Mouse (Mus musculus) NIH3T3 (cell line): ENCODE data around the gene Draxin.
A peak's percentile ranks its signal among the peaks of the same experiment; 100 is the strongest.

Source experiments
- DNase-seq: peaks from one replicate; pipeline ENCODE4 v3.0.0-alpha.2; 2012; ENCODE audit warnings: low read depth

Gene Draxin

GRCm38 (mm10) chr4:148114758-148115391, 15.6 kb downstream of the Draxin start:
- peak; percentile 94 for DNase-seq

- DNase-seq = no peak
Observed at GRCm38 (mm10) chr4:148112519-148112918, 18.0 kb downstream of the Draxin start.

GRCm38 (mm10) chr4:148109215-148109614, 21.3 kb downstream of the Draxin start:
- no peak for DNase-seq

- no peak for DNase-seq
Observed at GRCm38 (mm10) chr4:148108565-148109100, 21.9 kb downstream of the Draxin start.

- DNase-seq = peak; percentile 57
Observed at GRCm38 (mm10) chr4:148107621-148108291, 22.7 kb downstream of the Draxin start.

GRCm38 (mm10) chr4:148104146-148104545, 26.4 kb downstream of the Draxin start:
- no peak for DNase-seq

GRCm38 (mm10) chr4:148101801-148102527, 28.5 kb downstream of the Draxin start:
- no peak for DNase-seq

- no peak for DNase-seq
Observed at GRCm38 (mm10) chr4:148098666-148099065, 31.8 kb downstream of the Draxin start.

- DNase-seq = no peak
Observed at GRCm38 (mm10) chr4:148097936-148098335, 32.6 kb downstream of the Draxin start.

- DNase-seq = no peak
Observed at GRCm38 (mm10) chr4:148095081-148095480, 35.4 kb downstream of the Draxin start.

GRCm38 (mm10) chr4:148094161-148094560, 36.3 kb downstream of the Draxin start:
- no peak for DNase-seq

GRCm38 (mm10) chr4:148092551-148093271, 37.8 kb downstream of the Draxin start:
- no peak for DNase-seq

GRCm38 (mm10) chr4:148091181-148091580, 39.3 kb downstream of the Draxin start:
- DNase-seq = no peak

- no peak for DNase-seq
Observed at GRCm38 (mm10) chr4:148089166-148089565, 41.3 kb downstream of the Draxin start.

GRCm38 (mm10) chr4:148087907-148088527, 42.5 kb downstream of the Draxin start, which contains the start of gene Agtrap:
Gene Agtrap, minus strand, starts transcription at chr4:148088031.
- DNase-seq = peak; percentile 93

- peak; percentile 63 for DNase-seq
Observed at GRCm38 (mm10) chr4:148087091-148087906, 43.2 kb downstream of the Draxin start.

GRCm38 (mm10) chr4:148085907-148086305, 44.6 kb downstream of the Draxin start:
- DNase-seq = no peak

- DNase-seq = no peak
Observed at GRCm38 (mm10) chr4:148085131-148085906, 45.2 kb downstream of the Draxin start.

- DNase-seq = peak; percentile 19
Observed at GRCm38 (mm10) chr4:148084261-148084714, 46.2 kb downstream of the Draxin start.
